Mouse (Mus musculus) gastrocnemius, postnatal 36 days (tissue): ENCODE measurements around the gene Myh9. TPM values are rescaled to one million over a fixed set of nuclear protein-coding genes. Genes with fewer than 3 reads are reported as not detected.

Source experiments
- DNase-seq, 2 experiments: peaks; one replicate each; pipeline ENCODE4 v3.0.0; 2022
- intact Hi-C: fragments of 180-260 bp; cut with DNase I; formaldehyde crosslinking; loops from one replicate; pipeline ENCODE4 v1.15.1; 2025
- total RNA-seq, 2 experiments: library from RNA; stranded (reverse); gene quantifications; 2 replicates each; pipeline ENCODE4 v1.2.3; 2021

Gene Myh9
- total RNA-seq, 2 experiments from 2014 or later: 48.4 to 49.1 TPM

- peak in 1 of 2 experiments; percentile 31 for DNase-seq
- intact Hi-C loops: no loop called here
Measured at GRCm38 (mm10) chr15:77813639-77814375, 28.2 kb downstream of the Myh9 start.

- no peak for DNase-seq
- intact Hi-C loops: no loop called here
Measured at GRCm38 (mm10) chr15:77812578-77812977, 29.4 kb downstream of the Myh9 start.

- intact Hi-C loops: no loop called here
- DNase-seq: no peak
Measured at GRCm38 (mm10) chr15:77811099-77811760, 30.7 kb downstream of the Myh9 start.

- DNase-seq: no peak
- intact Hi-C loops: no loop called here
Measured at GRCm38 (mm10) chr15:77810416-77811098, 31.4 kb downstream of the Myh9 start.

GRCm38 (mm10) chr15:77809434-77809833, 32.5 kb downstream of the Myh9 start:
- DNase-seq: no peak
- intact Hi-C loops: no loop called here

GRCm38 (mm10) chr15:77807264-77807585, 34.8 kb downstream of the Myh9 start:
- no peak for DNase-seq
- intact Hi-C loops: no loop called here

GRCm38 (mm10) chr15:77806565-77807263, 35.3 kb downstream of the Myh9 start:
- DNase-seq: no peak
- intact Hi-C loops: no loop called here

- DNase-seq: no peak
- intact Hi-C loops: no loop called here
Measured at GRCm38 (mm10) chr15:77805657-77806056, 36.3 kb downstream of the Myh9 start.

GRCm38 (mm10) chr15:77804949-77805348, 37.0 kb downstream of the Myh9 start:
- intact Hi-C loops: no loop called here
- no peak for DNase-seq

GRCm38 (mm10) chr15:77804460-77804859, 37.5 kb downstream of the Myh9 start:
- intact Hi-C loops: no loop called here
- no peak for DNase-seq

- intact Hi-C loops: no loop called here
- no peak for DNase-seq
Measured at GRCm38 (mm10) chr15:77803747-77804146, 38.2 kb downstream of the Myh9 start.

GRCm38 (mm10) chr15:77802992-77803391, 39.0 kb downstream of the Myh9 start:
- intact Hi-C loops: no loop called here
- no peak for DNase-seq

GRCm38 (mm10) chr15:77801188-77801587, 40.8 kb downstream of the Myh9 start:
- no peak for DNase-seq
- intact Hi-C loops: no loop called here

- intact Hi-C loops: no loop called here
- peak in 1 of 2 experiments; percentile 57 for DNase-seq
Measured at GRCm38 (mm10) chr15:77800511-77800910, 41.5 kb downstream of the Myh9 start.

GRCm38 (mm10) chr15:77799491-77800474, 42.2 kb downstream of the Myh9 start:
- intact Hi-C loops: no loop called here

GRCm38 (mm10) chr15:77798664-77799490, 43.1 kb downstream of the Myh9 start:
- intact Hi-C loops: no loop called here

More at GRCm38 (mm10) chr15:77799491-77800474, 42.2 kb downstream of the Myh9 start:
- DNase-seq: no peak

GRCm38 (mm10) chr15:77797609-77798411, 44.2 kb downstream of the Myh9 start:
- intact Hi-C loops: no loop called here
- DNase-seq: no peak

More at GRCm38 (mm10) chr15:77798664-77799490, 43.1 kb downstream of the Myh9 start:
- no peak for DNase-seq

- intact Hi-C loops: no loop called here
- no peak for DNase-seq
Measured at GRCm38 (mm10) chr15:77796409-77797035, 45.5 kb downstream of the Myh9 start.
